Mouse (Mus musculus) embryonic facial prominence, embryonic 14.5 days (tissue): Measurements from ENCODE around the gene Mageh1. TPM values are rescaled to one million over a fixed set of nuclear protein-coding genes. Genes with fewer than 3 reads are reported as not detected.
"Not testable (repeated sequence)": the region's sequence is repeated elsewhere in the genome, so short reads cannot be mapped to it uniquely, and the experiment has no call there.

Source experiments
- ATAC-seq: fragments of 200-750 bp; cut with Nextera tagmentation; 2 replicates; pipeline ENCODE4 v1.8.0; 2017; ENCODE audit warnings: low read depth, moderate number of reproducible peaks, moderate TSS enrichment
- DNase-seq: peaks from one replicate; pipeline ENCODE4 v3.0.0-alpha.2; 2015; ENCODE audit warnings: low spot score
- H3K27ac ChIP-seq: fragments of 300-500 bp; sonication (generic); replicated peaks from 2 replicates; pipeline ENCODE4 v1.5.1; 2014; ENCODE audit warnings: low read depth, mild to moderate bottlenecking, low read length, moderate library complexity
- H3K27me3 ChIP-seq: fragments of 300-500 bp; sonication (generic); replicated peaks from 2 replicates; pipeline ENCODE4 v1.6.1; 2014; ENCODE audit warnings: low read length; ENCODE audit not compliant: control insufficient read depth, insufficient read depth
- H3K36me3 ChIP-seq: fragments of 300-500 bp; sonication (generic); 2 replicates; pipeline ENCODE4 v1.6.1; 2014; ENCODE audit warnings: low read length, mixed read lengths; ENCODE audit not compliant: control insufficient read depth, insufficient read depth
- H3K4me1 ChIP-seq: fragments of 300-500 bp; sonication (generic); 2 replicates; pipeline ENCODE4 v1.6.1; 2014; ENCODE audit warnings: antibody characterized with exemption, low read length; ENCODE audit not compliant: control insufficient read depth, insufficient read depth
- H3K4me2 ChIP-seq: fragments of 300-500 bp; sonication (generic); 2 replicates; pipeline ENCODE4 v1.6.1; 2014; ENCODE audit warnings: low read depth, mild to moderate bottlenecking, low read length, moderate library complexity, mixed read lengths
- H3K4me3 ChIP-seq: fragments of 300-500 bp; sonication (generic); 2 replicates; pipeline ENCODE4 v1.5.1; 2014; ENCODE audit warnings: low read depth, mild to moderate bottlenecking, low read length
- H3K9ac ChIP-seq: fragments of 300-500 bp; sonication (generic); 2 replicates; pipeline ENCODE4 v1.6.1; 2014; ENCODE audit warnings: low read depth, mild to moderate bottlenecking, low read length, moderate library complexity, mixed read lengths
- H3K9me3 ChIP-seq: fragments of 300-500 bp; sonication (generic); 2 replicates; pipeline ENCODE4 v1.6.1; 2016; ENCODE audit warnings: low read length; ENCODE audit not compliant: control insufficient read depth
- WGBS: fragments of 180-500 bp; shearing (Covaris S2); extraction: QIAGEN DNeasy Blood & Tissue Kit; methylation state at CpG from one replicate; pipeline ENCODE4 v1.1.7; 2014; 5-methylcytosine and 5-hydroxymethylcytosine counted together
- polyA plus RNA-seq: library from polyadenylated mRNA; unstranded; fragments of >200 nt; fragmentation: Nextera tagmentation; extraction: Ambion mirVana; gene quantifications from 2 replicates; pipeline ENCODE4 v1.2.1, GENCODE M21; 2014

Gene Mageh1
- polyA plus RNA-seq, 1 experiment from 2014 or later = 56.1 TPM

GRCm38 (mm10) chrX:152996105-152996504 lies 41.3 kb downstream of the Mageh1 start:
- H3K9me3 ChIP-seq, ATAC-seq, H3K4me3 ChIP-seq, H3K4me2 ChIP-seq, DNase-seq, H3K9ac ChIP-seq, H3K36me3 ChIP-seq, H3K27ac ChIP-seq, H3K4me1 ChIP-seq, H3K27me3 ChIP-seq: not testable (repeated sequence)
- WGBS = no CpG with 5 or more reads among the region's 3 CpGs

- not testable (repeated sequence) for H3K4me1 ChIP-seq, H3K27ac ChIP-seq, H3K4me3 ChIP-seq, ATAC-seq, H3K4me2 ChIP-seq, DNase-seq, H3K9ac ChIP-seq, H3K36me3 ChIP-seq, H3K27me3 ChIP-seq, H3K9me3 ChIP-seq
Measured at GRCm38 (mm10) chrX:152989852-152990251, 47.5 kb downstream of the Mageh1 start.

Other genes starting within 250 kb of the Mageh1 start
- 1.1 and 1.4 TPM in 2 replicates for gene Usp51, start 31.1 kb downstream of the Mageh1 start, polyA plus RNA-seq
- not detected in 2 replicates for gene Foxr2, start 81.2 kb upstream of the Mageh1 start, polyA plus RNA-seq
- 1.4 and 2.0 TPM in 2 replicates for gene Rragb, start 102.4 kb upstream of the Mageh1 start, polyA plus RNA-seq
- gene Klf8, start 199.9 kb upstream of the Mageh1 start, polyA plus RNA-seq = 1.6 and 2.8 TPM in 2 replicates